Mouse (Mus musculus): ENCODE data around the gene Heyl.

- TF ChIP-seq CTCF (IDR thresholded peaks at IDR 0.05 in 2 of 3, conservative IDR thresholded peaks at IDR 0.05 in 1 of 3; ENCODE audit: control insufficient read depth in 1 of 3, insufficient read depth in 1 of 3, low read depth in 2 of 3, low read length in 3 of 3, poor library complexity in 1 of 3, severe bottlenecking in 1 of 3) (no peak), GATA1 (IDR thresholded peaks at IDR 0.05; ENCODE audit: low read depth, low read length) (no peak), POLR2A (IDR thresholded peaks at IDR 0.05; ENCODE audit: control insufficient read depth in 1 of 2, insufficient read depth in 1 of 2, low read depth in 1 of 2, low read length in 2 of 2, poor library complexity in 1 of 2) (no peak), POLR2AphosphoS2 (IDR thresholded peaks at IDR 0.05; ENCODE audit: low read length) (no peak)
Observed at GRCm38 (mm10) chr4:123237386-123238266, 4.3 kb downstream of the Heyl start.

All from MEL (cell line).